Mouse (Mus musculus) G1E-ER4 (cell line): ENCODE measurements around the gene Brd2. TPM values are rescaled to one million over a fixed set of nuclear protein-coding genes. Genes with fewer than 3 reads are reported as not detected.

Source experiments
- GATA1 ChIP-seq: IDR thresholded peaks from one replicate; pipeline ENCODE4 v1.8.0; 2012; ENCODE audit warnings: low read length, inconsistent platforms
- polyA plus RNA-seq: library from polyadenylated mRNA; stranded (reverse); fragments of >175 nt; gene quantifications from 2 replicates; pipeline ENCODE4 v1.2.3, GENCODE M21; 2012

Gene Brd2
- polyA plus RNA-seq, 1 experiment = 215 TPM

GRCm38 (mm10) chr17:34083104-34083503, 39.3 kb downstream of the Brd2 start:
- no peak for TF ChIP-seq GATA1

GRCm38 (mm10) chr17:34079621-34080020, 42.8 kb downstream of the Brd2 start:
- no peak for TF ChIP-seq GATA1

- no peak for TF ChIP-seq GATA1
Measured at GRCm38 (mm10) chr17:34079002-34079401, 43.4 kb downstream of the Brd2 start.

GRCm38 (mm10) chr17:34078148-34078547, 44.3 kb downstream of the Brd2 start:
- no peak for TF ChIP-seq GATA1

GRCm38 (mm10) chr17:34077549-34077948, 44.9 kb downstream of the Brd2 start:
- TF ChIP-seq GATA1 = no peak

GRCm38 (mm10) chr17:34075271-34075670, 47.2 kb downstream of the Brd2 start:
- TF ChIP-seq GATA1 = no peak

GRCm38 (mm10) chr17:34072091-34072490, 50.3 kb downstream of the Brd2 start:
- TF ChIP-seq GATA1 = no peak

GRCm38 (mm10) chr17:34068864-34069263, 53.6 kb downstream of the Brd2 start:
- TF ChIP-seq GATA1 = no peak

Other genes starting within 250 kb of the Brd2 start
- gene Gm7029, start 248.8 kb downstream of the Brd2 start, polyA plus RNA-seq = not detected in 2 replicates
- 88.1 and 95.0 TPM in 2 replicates for gene Kifc1, start 232.0 kb downstream of the Brd2 start, polyA plus RNA-seq
- gene Platr17, start 217.5 kb downstream of the Brd2 start, polyA plus RNA-seq = not detected in 2 replicates
- 57.5 and 59.5 TPM in 2 replicates for gene Daxx, start 213.2 kb downstream of the Brd2 start, polyA plus RNA-seq
- 77.2 and 82.0 TPM in 2 replicates for gene Tapbp, start 206.7 kb downstream of the Brd2 start, polyA plus RNA-seq
- 49.7 and 50.9 TPM in 2 replicates for gene Zbtb22, start 206.7 kb downstream of the Brd2 start, polyA plus RNA-seq
- gene Rgl2, start 193.1 kb downstream of the Brd2 start, polyA plus RNA-seq = 93.1 and 127 TPM in 2 replicates
- 358 and 374 TPM in 2 replicates for gene Pfdn6, start 182.3 kb downstream of the Brd2 start, polyA plus RNA-seq
- gene Wdr46, start 182.0 kb downstream of the Brd2 start, polyA plus RNA-seq = 165 and 186 TPM in 2 replicates
- 11.6 and 14.2 TPM in 2 replicates for gene B3galt4, start 171.1 kb downstream of the Brd2 start, polyA plus RNA-seq
- 64.7 and 68.2 TPM in 2 replicates for gene Vps52, start 166.8 kb downstream of the Brd2 start, polyA plus RNA-seq
- 364 and 1,526 TPM in 2 replicates for gene Rps18, start 166.6 kb downstream of the Brd2 start, polyA plus RNA-seq
- not detected in 2 replicates for gene H2-K1, start 122.3 kb downstream of the Brd2 start, polyA plus RNA-seq
- 56.3 and 62.8 TPM in 2 replicates for gene Ring1, start 98.0 kb downstream of the Brd2 start, polyA plus RNA-seq
- 64.0 and 94.1 TPM in 2 replicates for gene H2-Ke6, start 94.6 kb downstream of the Brd2 start, polyA plus RNA-seq
- gene Slc39a7, start 91.0 kb downstream of the Brd2 start, polyA plus RNA-seq = 98.4 and 100 TPM in 2 replicates
- gene Rxrb, start 90.8 kb downstream of the Brd2 start, polyA plus RNA-seq = 176 and 194 TPM in 2 replicates
- gene Col11a2, start 83.2 kb downstream of the Brd2 start, polyA plus RNA-seq = 0.96 and 1.5 TPM in 2 replicates
- gene H2-Oa, start 30.3 kb downstream of the Brd2 start, polyA plus RNA-seq = not detected in 2 replicates
- 2.0 and 2.6 TPM in 2 replicates for gene H2-DMa, start 3.1 kb downstream of the Brd2 start, polyA plus RNA-seq
- gene H2-DMb2, start 20.7 kb upstream of the Brd2 start, polyA plus RNA-seq = not detected in 2 replicates
- gene H2-DMb1, start 30.4 kb upstream of the Brd2 start, polyA plus RNA-seq = 0.10 TPM in 1 of 2 replicates, not detected in the other
- 1.1 and 1.4 TPM in 2 replicates for gene Tap1, start 64.9 kb upstream of the Brd2 start, polyA plus RNA-seq
- gene Psmb9, start 65.1 kb upstream of the Brd2 start, polyA plus RNA-seq = 0.27 and 0.33 TPM in 2 replicates
- not detected in 2 replicates for gene Psmb8, start 75.1 kb upstream of the Brd2 start, polyA plus RNA-seq
- gene Tap2, start 80.9 kb upstream of the Brd2 start, polyA plus RNA-seq = 37.0 and 46.3 TPM in 2 replicates
- gene H2-Ob, start 116.3 kb upstream of the Brd2 start, polyA plus RNA-seq = not detected in 2 replicates
- gene H2-Ab1, start 135.1 kb upstream of the Brd2 start, polyA plus RNA-seq = not detected in 2 replicates
- gene H2-Aa, start 165.2 kb upstream of the Brd2 start, polyA plus RNA-seq = not detected in 2 replicates
- not detected in 2 replicates for gene H2-Eb1, start 183.2 kb upstream of the Brd2 start, polyA plus RNA-seq
- not detected in 2 replicates for gene H2-Eb2, start 203.0 kb upstream of the Brd2 start, polyA plus RNA-seq
- not detected in 2 replicates for gene Btnl2, start 232.2 kb upstream of the Brd2 start, polyA plus RNA-seq